Mouse (Mus musculus) sigmoid colon, adult 10 weeks (tissue): ENCODE measurements around the gene Uqcrc1. TPM values are rescaled to one million over a fixed set of nuclear protein-coding genes. Genes with fewer than 3 reads are reported as not detected.

ENCODE experiments used
- polyA plus RNA-seq: library from polyadenylated mRNA; stranded (reverse); fragments of 350-450 nt; fragmentation: Illumina TruSeq; extraction: RNeasy Lipid Tissue Mini Kit (QIAGEN cat#74804); gene quantifications from one replicate; pipeline ENCODE4 v1.2.3, GENCODE M21; 2014; ENCODE audit warnings: low read depth, low replicate concordance

Uqcrc1 gene
- 46.7 TPM for polyA plus RNA-seq

GRCm38 (mm10) chr9:108936418-108937364, at the start of gene Uqcrc1:
Gene Uqcrc1, plus strand, starts transcription at chr9:108936633.

GRCm38 (mm10) chr9:108914491-108914890, 21.9 kb upstream of the Uqcrc1 start, which contains the start of gene Tmem89:
Gene Tmem89, plus strand, starts transcription at chr9:108914619.

GRCm38 (mm10) chr9:108953081-108953636, 16.7 kb downstream of the Uqcrc1 start, which contains the start of gene Col7a1:
Gene Col7a1, plus strand, starts transcription at chr9:108953586.

GRCm38 (mm10) chr9:108985710-108986109, 49.3 kb downstream of the Uqcrc1 start, which contains the start of gene Ucn2:
Gene Ucn2, plus strand, starts transcription at chr9:108986010.

GRCm38 (mm10) chr9:108991428-108992084, 55.1 kb downstream of the Uqcrc1 start, which contains the start of gene Pfkfb4:
Gene Pfkfb4, plus strand, starts transcription at chr9:108991778.

Other genes with a start within 250 kb of the Uqcrc1 start
- gene Prkar2a, start 247.3 kb upstream of the Uqcrc1 start, polyA plus RNA-seq: 248 TPM
- 135 TPM for gene Ip6k2, start 152.8 kb upstream of the Uqcrc1 start, polyA plus RNA-seq
- gene Nckipsd, start 128.3 kb upstream of the Uqcrc1 start, polyA plus RNA-seq: not detected
- 0.06 TPM for gene Celsr3, start 110.3 kb upstream of the Uqcrc1 start, polyA plus RNA-seq
- 0.32 TPM for gene Slc26a6, start 83.3 kb upstream of the Uqcrc1 start, polyA plus RNA-seq
- gene Tmem89, start 22.0 kb upstream of the Uqcrc1 start, polyA plus RNA-seq: not detected
- not detected for gene Col7a1, start 17.0 kb downstream of the Uqcrc1 start, polyA plus RNA-seq
- not detected for gene Ucn2, start 49.4 kb downstream of the Uqcrc1 start, polyA plus RNA-seq
- 2.1 TPM for gene Pfkfb4, start 55.1 kb downstream of the Uqcrc1 start, polyA plus RNA-seq
- 38.0 TPM for gene Shisa5, start 101.9 kb downstream of the Uqcrc1 start, polyA plus RNA-seq
- gene Trex1, start 123.1 kb downstream of the Uqcrc1 start, polyA plus RNA-seq: not detected
- 6.4 TPM for gene Atrip, start 137.5 kb downstream of the Uqcrc1 start, polyA plus RNA-seq
- gene Ccdc51, start 145.9 kb downstream of the Uqcrc1 start, polyA plus RNA-seq: 1.5 TPM
- gene Tma7, start 146.0 kb downstream of the Uqcrc1 start, polyA plus RNA-seq: 568 TPM
- gene Plxnb1, start 158.8 kb downstream of the Uqcrc1 start, polyA plus RNA-seq: 0.47 TPM
- gene Fbxw21, start 225.4 kb downstream of the Uqcrc1 start, polyA plus RNA-seq: not detected